Mouse (Mus musculus) common myeloid progenitor, adult 5-6 weeks (primary cell): ENCODE results near the gene Shisa3. TPM values are rescaled to one million over a fixed set of nuclear protein-coding genes. Genes with fewer than 3 reads are reported as not detected.
A peak's percentile ranks its signal among the peaks of the same experiment; 100 is the strongest.

Experiments used
- ATAC-seq: replicated peaks from 2 replicates; pipeline ENCODE4 v1.8.0; 2016; ENCODE audit warnings: low read depth, mild to moderate bottlenecking, moderate TSS enrichment, inconsistent platforms; ENCODE audit not compliant: poor library complexity, severe bottlenecking
- total RNA-seq: library from RNA; stranded (forward); fragments of 200-1000, 187-1606 nt; gene quantifications from 2 replicates; pipeline ENCODE4 v1.2.3, GENCODE M21; 2017

The Shisa3 gene
- total RNA-seq: not detected in 2 replicates

- peak; percentile 71 for ATAC-seq
Observed at GRCm38 (mm10) chr5:67607804-67608673, at the start of gene Shisa3. Shisa3 (plus strand) TSS chr5:67607882.

- no peak for ATAC-seq
Observed at GRCm38 (mm10) chr5:67558644-67559043, 49.0 kb upstream of the Shisa3 start.

GRCm38 (mm10) chr5:67559063-67559462 lies 48.6 kb upstream of the Shisa3 start:
- no peak for ATAC-seq

- no peak for ATAC-seq
Observed at GRCm38 (mm10) chr5:67572552-67573155, 35.0 kb upstream of the Shisa3 start.

- ATAC-seq: no peak
Observed at GRCm38 (mm10) chr5:67574039-67574438, 33.6 kb upstream of the Shisa3 start.

- ATAC-seq: no peak
Observed at GRCm38 (mm10) chr5:67575705-67576104, 32.0 kb upstream of the Shisa3 start.

GRCm38 (mm10) chr5:67579725-67580633 lies 27.7 kb upstream of the Shisa3 start:
- ATAC-seq: peak; percentile 62

GRCm38 (mm10) chr5:67595070-67595469 lies 12.6 kb upstream of the Shisa3 start:
- no peak for ATAC-seq

- ATAC-seq: no peak
Observed at GRCm38 (mm10) chr5:67595629-67596028, 12.1 kb upstream of the Shisa3 start.

GRCm38 (mm10) chr5:67599935-67600334 lies 7.7 kb upstream of the Shisa3 start:
- peak; percentile 94 for ATAC-seq

- no peak for ATAC-seq
Observed at GRCm38 (mm10) chr5:67605951-67606350, 1.7 kb upstream of the Shisa3 start.

GRCm38 (mm10) chr5:67606916-67607803 lies 522 bp upstream of the Shisa3 start:
- ATAC-seq: no peak

GRCm38 (mm10) chr5:67608674-67609519 lies 1.2 kb downstream of the Shisa3 start:
- ATAC-seq: no peak

GRCm38 (mm10) chr5:67609520-67609837 lies 1.8 kb downstream of the Shisa3 start:
- ATAC-seq: no peak

GRCm38 (mm10) chr5:67621230-67621629 lies 13.5 kb downstream of the Shisa3 start:
- no peak for ATAC-seq

- no peak for ATAC-seq
Observed at GRCm38 (mm10) chr5:67628180-67628940, 20.7 kb downstream of the Shisa3 start.

GRCm38 (mm10) chr5:67629440-67629839 lies 21.8 kb downstream of the Shisa3 start:
- no peak for ATAC-seq

GRCm38 (mm10) chr5:67629861-67630260 lies 22.2 kb downstream of the Shisa3 start:
- peak; percentile 47; the same call in 1 of the 2 replicates for ATAC-seq
